ENCODE assay signal across 25 mouse cellular contexts in genomic region chr9:43771041-43771440, GRCm38 (mm10). TPM values are rescaled to one million over a fixed set of nuclear protein-coding genes. Genes with fewer than 3 reads are reported as not detected.
DNase-seq lines count a peak whose midpoint lies in the region; ATAC-seq and TF ChIP-seq lines count a peak whose summit lies in the region.
"Had no signal": no experiment of that assay in that cellular context is flagged by ENCODE, and none has a peak within 500 bp of the region (broad histone marks: within the 10 kb centered on the region; RNA-seq: fewer than 3 reads in every experiment).

No protein-coding gene starts in this region.

- no peak overlapping the region for H3K4me2 ChIP-seq in embryonic facial prominence, embryonic 15.5 days (replicated peaks)
- H3K4me2 ChIP-seq in hindbrain, postnatal 0 days (ENCODE audit: low read depth, low read length) = no peak overlapping the region
- H3K4me2 ChIP-seq in hindbrain, embryonic 12.5 days (replicated peaks) = no peak overlapping the region
- no peak overlapping the region for H3K4me2 ChIP-seq in kidney, embryonic 16.5 days (replicated peaks; ENCODE audit: low read depth, low read length)
- H3K4me2 ChIP-seq: embryonic facial prominence, embryonic 12.5 days; hindbrain, embryonic 15.5 days; midbrain, embryonic 15.5 days; neural tube, embryonic 12.5 days had no signal

- peak; percentile 27; the same call in 1 of the 2 replicates for TF ChIP-seq CTCF in hindbrain, postnatal 0 days (IDR thresholded peaks at IDR 0.05; ENCODE audit: low read depth)

- peaks cover 71% of the 10 kb centered on the region for H3K4me1 ChIP-seq in embryonic facial prominence, embryonic 15.5 days
- H3K4me1 ChIP-seq in embryonic facial prominence, embryonic 10.5 days = peaks cover 71% of the 10 kb centered on the region
- peaks cover 4% of the 10 kb centered on the region for H3K4me1 ChIP-seq in hindbrain, postnatal 0 days (ENCODE audit: insufficient read depth, low read length)
- H3K4me1 ChIP-seq in hindbrain, embryonic 12.5 days = peaks cover 64% of the 10 kb centered on the region
- peaks cover 10% of the 10 kb centered on the region; the same call in 1 of the 2 replicates for H3K4me1 ChIP-seq in kidney, embryonic 16.5 days (ENCODE audit: insufficient read depth, low read length)

- 0 out of 2 replicates have a peak overlapping the region, but pooled peaks have one; percentile 51 for H3K27ac ChIP-seq in embryonic facial prominence, embryonic 15.5 days (replicated peaks)
- H3K27ac ChIP-seq in embryonic facial prominence, embryonic 10.5 days (replicated peaks) = no peak overlapping the region
- H3K27ac ChIP-seq in hindbrain, postnatal 0 days = no peak overlapping the region
- H3K27ac ChIP-seq in hindbrain, embryonic 12.5 days = no peak overlapping the region
- no peak overlapping the region for H3K27ac ChIP-seq in kidney, embryonic 16.5 days (ENCODE audit: low read length)
- H3K27ac ChIP-seq: embryonic facial prominence, embryonic 12.5 days; hindbrain, embryonic 15.5 days; liver, embryonic 14.5 days; midbrain, embryonic 15.5 days; neural tube, embryonic 12.5 days had no signal

- H3K9me3 ChIP-seq in embryonic facial prominence, embryonic 15.5 days (replicated peaks) = no peaks in the 10 kb centered on the region
- H3K9me3 ChIP-seq in embryonic facial prominence, embryonic 10.5 days = no peaks in the 10 kb centered on the region
- H3K9me3 ChIP-seq in hindbrain, postnatal 0 days (ENCODE audit: low read length) = no peaks in the 10 kb centered on the region
- no peaks in the 10 kb centered on the region for H3K9me3 ChIP-seq in hindbrain, embryonic 12.5 days (replicated peaks)
- H3K9me3 ChIP-seq in kidney, embryonic 16.5 days (ENCODE audit: low read length) = no peaks in the 10 kb centered on the region
- H3K9me3 ChIP-seq: embryonic facial prominence, embryonic 12.5 days; hindbrain, embryonic 15.5 days; midbrain, embryonic 10.5 days; midbrain, embryonic 15.5 days; neural tube, embryonic 12.5 days had no signal

- no peaks in the 10 kb centered on the region for H3K36me3 ChIP-seq in embryonic facial prominence, embryonic 15.5 days
- H3K36me3 ChIP-seq in embryonic facial prominence, embryonic 10.5 days (replicated peaks) = no peaks in the 10 kb centered on the region
- no peaks in the 10 kb centered on the region for H3K36me3 ChIP-seq in hindbrain, postnatal 0 days (ENCODE audit: insufficient read depth, low read length)
- no peaks in the 10 kb centered on the region for H3K36me3 ChIP-seq in hindbrain, embryonic 12.5 days
- H3K36me3 ChIP-seq in kidney, embryonic 16.5 days (ENCODE audit: insufficient read depth, low read length) = no peaks in the 10 kb centered on the region
- H3K36me3 ChIP-seq: embryonic facial prominence, embryonic 12.5 days; G1E; hindbrain, embryonic 15.5 days; midbrain, embryonic 15.5 days; neural tube, embryonic 12.5 days had no signal

- no peak for ATAC-seq in embryonic facial prominence, embryonic 15.5 days (ENCODE audit: insufficient number of reproducible peaks, low FRiP score, low TSS enrichment, low read depth)
- no peak for ATAC-seq in hindbrain, postnatal 0 days
- no peak for ATAC-seq in hindbrain, embryonic 12.5 days (ENCODE audit: low FRiP score)
- no peak for ATAC-seq in kidney, embryonic 16.5 days (ENCODE audit: low FRiP score, low TSS enrichment)
- peak; percentile 25; the same call in 1 of the 2 replicates for ATAC-seq in monocyte, adult 5-6 weeks (replicated peaks; ENCODE audit: insufficient number of reproducible peaks, low FRiP score, low TSS enrichment, poor library complexity, severe bottlenecking)
- ATAC-seq: midbrain, embryonic 15.5 days had no signal

- no peaks in the 10 kb centered on the region for H3K27me3 ChIP-seq in embryonic facial prominence, embryonic 15.5 days
- H3K27me3 ChIP-seq in embryonic facial prominence, embryonic 10.5 days (replicated peaks; ENCODE audit: low read depth, poor library complexity, severe bottlenecking) = no peaks in the 10 kb centered on the region
- no peaks in the 10 kb centered on the region for H3K27me3 ChIP-seq in hindbrain, postnatal 0 days (ENCODE audit: insufficient read depth, low read length)
- H3K27me3 ChIP-seq in hindbrain, embryonic 12.5 days = no peaks in the 10 kb centered on the region
- no peaks in the 10 kb centered on the region for H3K27me3 ChIP-seq in kidney, embryonic 16.5 days (ENCODE audit: insufficient read depth, low read length)
- H3K27me3 ChIP-seq: embryonic facial prominence, embryonic 12.5 days; hindbrain, embryonic 15.5 days; midbrain, embryonic 15.5 days; neural tube, embryonic 12.5 days had no signal

- 69% methylated on average over 1 of the region's 1 CpGs for WGBS in embryonic facial prominence, embryonic 15.5 days
- WGBS in embryonic facial prominence, embryonic 10.5 days = 84% methylated on average over 1 of the region's 1 CpGs
- WGBS in hindbrain, postnatal 0 days = 83% methylated on average over 1 of the region's 1 CpGs
- WGBS in hindbrain, embryonic 12.5 days = 84% methylated on average over 1 of the region's 1 CpGs
- 89% methylated on average over 1 of the region's 1 CpGs for WGBS in kidney, embryonic 16.5 days

- H3K9ac ChIP-seq in embryonic facial prominence, embryonic 15.5 days = no peak overlapping the region
- H3K9ac ChIP-seq in hindbrain, postnatal 0 days (replicated peaks; ENCODE audit: low read length) = no peak overlapping the region
- H3K9ac ChIP-seq in hindbrain, embryonic 12.5 days = no peak overlapping the region
- no peak overlapping the region for H3K9ac ChIP-seq in kidney, embryonic 16.5 days (replicated peaks; ENCODE audit: low read length)
- H3K9ac ChIP-seq: embryonic facial prominence, embryonic 12.5 days; hindbrain, embryonic 15.5 days; liver, embryonic 14.5 days; midbrain, embryonic 15.5 days; neural tube, embryonic 12.5 days had no signal

- H3K4me3 ChIP-seq in embryonic facial prominence, embryonic 15.5 days (replicated peaks) = no peak overlapping the region
- H3K4me3 ChIP-seq in embryonic facial prominence, embryonic 10.5 days = no peak overlapping the region
- no peak overlapping the region for H3K4me3 ChIP-seq in hindbrain, postnatal 0 days (ENCODE audit: low read length)
- no peak overlapping the region for H3K4me3 ChIP-seq in hindbrain, embryonic 12.5 days
- H3K4me3 ChIP-seq in kidney, embryonic 16.5 days (ENCODE audit: low read length) = no peak overlapping the region
- H3K4me3 ChIP-seq: embryonic facial prominence, embryonic 12.5 days; hindbrain, embryonic 15.5 days; midbrain, embryonic 10.5 days; midbrain, embryonic 15.5 days; myocyte; neural tube, embryonic 12.5 days had no signal

- no peak for DNase-seq in embryonic facial prominence, embryonic 10.5 days (ENCODE audit: low spot score)
- DNase-seq in hindbrain, postnatal 0 days (ENCODE audit: low spot score) = no peak
- peak; percentile 35 for DNase-seq in kidney, postnatal 14 days
- no peak for DNase-seq in right cerebral cortex, adult 2 months (ENCODE audit: low spot score in 2 of 2)
- DNase-seq: adrenal gland, adult 8-10 months; cerebellum, adult 9-10 months; cerebellum, postnatal 36 days; gastrocnemius, postnatal 14 days; left cerebral cortex, postnatal 4 days; liver; lung, adult 2 months; lung, postnatal 14 days; thymus, postnatal 14 days had no signal

RNA-seq across cellular contexts. Expression of gene Nectin1, which starts 27.3 kb away (rescaled TPM):
- 13.4 and 15.1 TPM in 2 replicates for polyA plus RNA-seq in embryonic facial prominence, embryonic 15.5 days (2015; fragmentation: Nextera tagmentation; extraction: Ambion mirVana)
- 5.0 TPM in 2 replicates for polyA plus RNA-seq in embryonic facial prominence, embryonic 10.5 days (2016; fragmentation: Nextera tagmentation; extraction: Ambion mirVana)
- total RNA-seq in hindbrain, postnatal 0 days (2014; rRNA removed) = 69.2 and 72.8 TPM in 2 replicates
- polyA plus RNA-seq in hindbrain, postnatal 0 days (2015; fragmentation: Nextera tagmentation; extraction: Ambion mirVana) = 15.7 and 17.1 TPM in 2 replicates
- 12.9 and 13.0 TPM in 2 replicates for polyA plus RNA-seq in hindbrain, embryonic 12.5 days (2016; fragmentation: Nextera tagmentation; extraction: Ambion mirVana)
- 4.3 and 4.7 TPM in 2 replicates for polyA plus RNA-seq in kidney, embryonic 16.5 days (2015; fragmentation: Nextera tagmentation; extraction: Ambion mirVana)
- total RNA-seq in monocyte, adult 5-6 weeks (2017) = 6.0 to 7.5 TPM (median 7.2 TPM) in 3 replicates
- polyA plus RNA-seq: G1E had no signal
